Mouse (Mus musculus) adrenal gland (tissue): Measurements from ENCODE around the gene G530012D18Rik.
"Not testable (repeated sequence)": the region's sequence is repeated elsewhere in the genome, so short reads cannot be mapped to it uniquely, and the experiment has no call there.

Source experiments
- intact Hi-C: fragments of 180-260 bp; cut with DNase I; formaldehyde crosslinking; loops from one replicate; pipeline ENCODE4 v1.15.1; 2025
- long read RNA-seq, 2 experiments: library from polyadenylated mRNA; unstranded; transcript quantifications; one replicate each; pipeline ENCODE4 v2.0.0; 2020; ENCODE audit warnings: borderline replicate concordance in 1 of 2; ENCODE audit not compliant: insufficient replicate concordance in 1 of 2

Gene G530012D18Rik
- long read RNA-seq, experiment 1, result 0 reads
- long read RNA-seq, experiment 2, result 0 reads

- intact Hi-C loops, result not testable (repeated sequence)
Measured at GRCm38 (mm10) chr1:85575376-85575775, at the start of gene G530012D18Rik. Gene G530012D18Rik (plus strand): TSS chr1:85575676.

DNA sequence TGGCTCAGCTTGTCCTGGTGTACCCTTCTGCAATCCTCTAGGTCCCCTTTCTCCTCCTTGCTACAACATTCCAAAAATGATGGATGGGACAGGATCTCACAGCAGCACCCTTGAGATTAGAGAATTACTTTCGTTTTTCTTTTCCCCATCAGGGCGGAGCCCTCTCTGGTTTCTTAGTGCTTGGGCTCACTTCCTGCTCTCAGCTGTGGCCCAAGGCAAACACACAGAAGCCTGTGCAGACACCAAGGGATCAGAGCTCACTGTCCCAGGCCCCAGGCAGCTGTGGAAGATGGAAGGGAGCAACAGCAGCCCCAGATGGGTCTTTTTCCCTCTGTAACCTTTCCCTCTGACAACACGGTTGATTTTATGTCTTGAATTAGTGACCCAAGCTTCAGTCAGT is 49.1 kb upstream of the G530012D18Rik start:
- intact Hi-C loops, result not testable (repeated sequence)

GRCm38 (mm10) chr1:85528451-85529110 is 46.9 kb upstream of the G530012D18Rik start:
- intact Hi-C loops, result not testable (repeated sequence)

DNA sequence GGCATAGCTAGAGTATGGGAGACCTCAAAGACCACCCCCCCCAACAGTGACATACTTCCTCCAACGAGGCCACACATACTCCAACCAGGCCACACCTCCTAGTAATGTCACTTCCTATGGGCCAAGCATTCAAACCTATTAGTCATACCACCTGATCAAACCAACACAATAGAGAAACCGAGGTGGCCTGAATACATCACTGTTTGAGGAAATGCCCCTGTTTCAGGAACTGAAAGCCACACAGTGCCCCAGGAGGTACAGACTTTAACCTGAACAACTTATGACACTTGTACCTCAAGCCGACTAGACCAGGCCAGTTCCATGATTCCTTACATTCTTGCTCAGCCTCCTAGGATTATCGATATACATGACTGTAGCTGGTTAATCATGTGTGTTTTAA is 31.7 kb upstream of the G530012D18Rik start:
- intact Hi-C loops, result not testable (repeated sequence)

DNA sequence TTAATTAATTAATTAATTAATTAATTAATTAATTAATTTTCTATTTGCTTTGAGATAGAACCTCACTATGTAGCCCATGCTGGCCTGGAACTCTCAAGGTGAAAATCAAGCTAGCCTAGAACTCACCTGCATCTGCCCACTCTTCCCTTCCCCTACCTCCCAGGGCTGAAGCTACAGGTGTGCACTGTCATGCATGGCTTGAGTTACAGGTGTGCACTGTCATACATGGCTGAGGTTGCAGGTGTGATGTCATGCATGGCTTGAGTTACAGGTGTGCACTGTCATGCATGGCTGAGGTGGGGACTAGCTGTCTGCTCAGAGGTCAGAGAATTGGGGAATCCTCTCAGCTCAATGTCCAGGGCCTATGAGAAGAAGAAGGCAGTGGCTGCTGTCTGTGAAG is 29.0 kb upstream of the G530012D18Rik start:
- intact Hi-C loops, result not testable (repeated sequence)

DNA sequence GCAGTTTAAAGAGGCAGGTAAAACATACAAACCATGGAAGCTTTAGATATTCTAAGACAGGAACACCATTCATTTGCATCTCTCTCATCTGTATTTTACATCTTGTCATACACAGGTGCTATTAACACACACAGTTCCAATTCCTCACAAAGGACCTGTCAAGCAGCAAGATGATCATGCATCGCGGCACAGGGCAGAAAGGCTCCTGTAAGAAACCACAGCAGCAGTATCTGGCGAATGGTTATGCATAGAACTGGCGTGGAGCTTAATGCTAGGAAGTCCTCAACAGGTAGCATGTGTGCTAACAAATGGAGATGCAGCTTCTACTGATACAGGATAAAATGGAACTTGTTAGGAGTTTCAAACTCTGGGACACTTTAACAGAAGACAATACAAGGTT is 20.2 kb upstream of the G530012D18Rik start:
- intact Hi-C loops, result not testable (repeated sequence)

DNA sequence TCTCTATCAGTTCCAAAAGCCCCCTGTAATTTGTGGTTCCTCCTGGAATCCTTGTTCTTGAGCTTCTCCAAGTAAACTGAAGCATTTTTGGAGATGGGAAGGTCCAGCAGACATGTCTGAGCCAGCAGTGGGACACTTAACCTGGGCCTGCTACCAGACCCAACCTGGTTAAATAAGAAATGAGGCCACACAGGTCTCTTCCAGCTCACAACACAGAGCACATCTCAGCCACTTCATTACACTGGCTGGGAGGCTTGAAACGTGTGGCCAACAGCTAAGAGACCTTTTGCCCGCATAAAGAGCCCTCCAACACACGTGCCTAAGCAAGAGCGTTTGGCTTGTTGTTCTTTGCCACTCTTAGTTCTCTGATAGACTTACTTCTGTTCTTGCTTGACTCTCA is 1.9 kb upstream of the G530012D18Rik start:
- intact Hi-C loops, result not testable (repeated sequence)

GRCm38 (mm10) chr1:85578372-85579010 is 3.0 kb downstream of the G530012D18Rik start:
- intact Hi-C loops, result not testable (repeated sequence)

DNA sequence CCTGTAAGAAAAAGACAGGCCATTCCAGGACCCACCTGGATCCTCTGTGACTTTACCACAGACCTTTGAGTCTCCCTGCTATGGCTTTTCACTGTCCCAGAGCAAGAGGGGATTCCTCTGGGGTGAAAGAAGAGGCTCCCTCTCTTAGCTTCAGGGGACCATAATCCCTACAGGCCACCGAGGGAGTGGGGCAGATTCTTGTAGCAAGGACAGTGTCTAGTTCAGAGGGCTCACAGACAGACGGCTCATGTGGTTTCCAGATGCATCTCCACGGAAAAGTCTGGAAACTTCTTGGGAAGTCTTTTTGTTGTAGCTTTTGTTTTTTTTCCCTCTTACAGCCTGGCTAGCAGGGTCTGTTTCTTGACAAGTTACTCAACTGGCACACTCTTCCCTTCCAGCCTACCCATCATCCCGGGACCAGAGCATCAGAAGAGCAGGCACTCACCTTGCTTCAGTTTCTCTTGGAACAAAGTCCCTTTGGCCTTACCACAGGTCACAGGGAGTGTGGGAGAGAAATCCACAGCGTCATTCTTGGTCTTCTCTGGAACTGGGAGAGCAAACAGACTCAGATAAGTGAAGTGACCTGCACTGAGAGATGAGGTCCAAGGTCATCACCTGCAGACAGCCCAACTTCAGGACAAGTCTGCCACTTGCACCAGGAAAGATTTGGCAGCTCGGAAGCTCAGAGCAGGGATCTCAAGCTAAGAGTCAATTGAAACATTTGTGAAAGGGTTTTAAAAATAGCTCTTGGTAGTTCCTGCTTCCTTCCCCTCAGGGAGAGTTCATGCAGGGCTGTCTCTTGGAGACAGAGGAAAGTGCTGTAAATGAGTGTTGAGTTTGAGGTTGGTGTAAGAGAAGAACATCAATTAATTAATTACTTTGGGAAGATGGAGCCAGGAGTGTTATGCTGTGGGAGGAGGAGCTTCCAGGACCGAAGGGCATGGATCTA is 4.0 kb downstream of the G530012D18Rik start:
- intact Hi-C loops, result loop anchor here (5.0 kb wide), 1 partner anchor 158 kb away; no protein-coding TSS in a partner anchor

DNA sequence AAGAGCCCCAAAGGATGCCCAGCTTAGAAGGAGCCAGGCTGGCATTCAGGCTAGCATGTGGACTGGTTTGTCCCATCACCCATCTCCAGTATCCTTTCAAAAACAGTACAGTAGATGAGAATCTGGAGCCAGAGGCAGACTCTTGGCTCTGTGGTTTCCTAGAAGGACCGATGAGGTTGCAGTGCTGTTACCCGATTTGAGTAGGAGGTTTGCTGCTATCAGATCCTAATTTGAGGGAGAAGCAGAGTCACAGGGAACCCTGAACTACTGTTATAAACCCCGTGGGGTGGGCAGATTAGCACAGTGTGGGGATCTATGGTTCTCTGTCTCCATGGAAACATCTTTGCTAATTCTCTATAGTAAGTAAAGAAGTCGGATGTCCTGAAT is 4.7 kb downstream of the G530012D18Rik start:
- intact Hi-C loops, result loop anchor here (5.0 kb wide), 1 partner anchor 157 kb away; no protein-coding TSS in a partner anchor

GRCm38 (mm10) chr1:85580578-85580977 is 5.1 kb downstream of the G530012D18Rik start:
- intact Hi-C loops, result loop anchor here (5.0 kb wide), 1 partner anchor 157 kb away; no protein-coding TSS in a partner anchor

- intact Hi-C loops, result loop anchor here (5.0 kb wide), 1 partner anchor 156 kb away; no protein-coding TSS in a partner anchor
Measured at GRCm38 (mm10) chr1:85581518-85581917, 6.0 kb downstream of the G530012D18Rik start.

GRCm38 (mm10) chr1:85588697-85589096 is 13.2 kb downstream of the G530012D18Rik start:
- intact Hi-C loops, result not testable (repeated sequence)

DNA sequence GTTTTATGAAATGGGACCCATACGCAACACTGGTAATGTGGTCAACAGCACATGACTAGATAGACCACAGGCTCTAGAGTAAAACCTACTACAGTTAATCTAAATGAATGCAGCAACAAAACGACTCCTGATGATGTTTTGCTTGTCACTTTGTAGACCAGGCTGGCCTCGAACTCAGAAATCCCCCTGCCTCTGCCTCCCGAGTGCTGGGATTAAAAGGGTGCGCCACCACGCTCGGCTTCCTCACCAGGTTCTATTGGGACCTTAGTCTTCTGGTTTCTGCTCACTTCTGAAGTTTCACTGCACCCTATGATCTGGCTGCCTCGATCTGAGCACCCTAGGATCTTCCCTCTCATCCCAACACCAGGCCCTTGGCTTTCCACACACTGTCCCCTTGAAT is 17.1 kb downstream of the G530012D18Rik start:
- intact Hi-C loops, result not testable (repeated sequence)

- intact Hi-C loops, result not testable (repeated sequence)
Measured at GRCm38 (mm10) chr1:85598271-85599012, 23.0 kb downstream of the G530012D18Rik start, which contains the start of gene Sp110. Gene Sp110 (minus strand): TSS chr1:85598817.

DNA sequence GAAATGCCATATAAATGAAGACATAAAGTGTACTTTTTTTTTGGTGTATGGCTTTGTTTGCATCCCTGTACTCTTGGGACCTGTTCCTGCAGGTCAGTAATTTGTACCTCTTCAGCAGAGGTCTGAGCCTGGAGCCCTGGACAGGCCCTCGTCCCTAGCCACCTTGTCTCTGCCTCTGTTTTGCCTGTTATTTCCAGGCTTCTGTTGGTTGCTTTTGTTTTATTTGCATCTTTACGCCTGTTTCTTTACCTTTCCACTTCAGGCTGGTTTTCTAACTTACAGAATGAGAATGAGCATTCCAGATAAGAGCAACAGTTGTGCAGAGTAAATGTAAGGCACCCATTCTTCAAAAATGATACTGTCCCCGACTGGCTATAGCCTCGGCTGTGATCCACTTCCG is 24.6 kb downstream of the G530012D18Rik start, which contains the start of gene Sp140:
Gene Sp140, plus strand, starts transcription at position 301 of the 400 bp plus-strand sequence.
- intact Hi-C loops, result not testable (repeated sequence)

- intact Hi-C loops, result not testable (repeated sequence)
Measured at GRCm38 (mm10) chr1:85600794-85601193, 25.3 kb downstream of the G530012D18Rik start.

DNA sequence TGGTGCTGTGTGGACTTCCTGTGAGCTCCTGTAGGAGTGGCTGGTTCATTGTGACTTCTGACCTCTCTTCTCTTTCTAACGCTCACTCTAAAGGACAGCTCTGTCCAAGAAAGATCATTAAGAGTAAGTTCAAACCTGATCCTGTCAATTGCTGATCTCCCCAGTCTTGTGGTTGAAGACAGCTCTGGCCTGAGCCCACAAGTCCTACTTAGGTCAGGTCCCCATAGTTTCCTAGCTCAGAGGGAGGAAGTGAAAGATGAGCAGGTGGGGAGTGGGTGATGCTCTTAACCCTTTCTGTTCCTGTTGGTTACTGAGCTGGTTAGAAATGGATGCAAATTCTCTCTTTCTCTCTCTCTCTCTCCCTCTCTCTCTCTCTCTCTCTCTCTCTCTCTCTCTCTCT is 28.9 kb downstream of the G530012D18Rik start:
- intact Hi-C loops, result not testable (repeated sequence)

- intact Hi-C loops, result not testable (repeated sequence)
Measured at GRCm38 (mm10) chr1:85608361-85608760, 32.9 kb downstream of the G530012D18Rik start.

GRCm38 (mm10) chr1:85610581-85610980 is 35.1 kb downstream of the G530012D18Rik start:
- intact Hi-C loops, result not testable (repeated sequence)
